In the genomic region with DNA sequence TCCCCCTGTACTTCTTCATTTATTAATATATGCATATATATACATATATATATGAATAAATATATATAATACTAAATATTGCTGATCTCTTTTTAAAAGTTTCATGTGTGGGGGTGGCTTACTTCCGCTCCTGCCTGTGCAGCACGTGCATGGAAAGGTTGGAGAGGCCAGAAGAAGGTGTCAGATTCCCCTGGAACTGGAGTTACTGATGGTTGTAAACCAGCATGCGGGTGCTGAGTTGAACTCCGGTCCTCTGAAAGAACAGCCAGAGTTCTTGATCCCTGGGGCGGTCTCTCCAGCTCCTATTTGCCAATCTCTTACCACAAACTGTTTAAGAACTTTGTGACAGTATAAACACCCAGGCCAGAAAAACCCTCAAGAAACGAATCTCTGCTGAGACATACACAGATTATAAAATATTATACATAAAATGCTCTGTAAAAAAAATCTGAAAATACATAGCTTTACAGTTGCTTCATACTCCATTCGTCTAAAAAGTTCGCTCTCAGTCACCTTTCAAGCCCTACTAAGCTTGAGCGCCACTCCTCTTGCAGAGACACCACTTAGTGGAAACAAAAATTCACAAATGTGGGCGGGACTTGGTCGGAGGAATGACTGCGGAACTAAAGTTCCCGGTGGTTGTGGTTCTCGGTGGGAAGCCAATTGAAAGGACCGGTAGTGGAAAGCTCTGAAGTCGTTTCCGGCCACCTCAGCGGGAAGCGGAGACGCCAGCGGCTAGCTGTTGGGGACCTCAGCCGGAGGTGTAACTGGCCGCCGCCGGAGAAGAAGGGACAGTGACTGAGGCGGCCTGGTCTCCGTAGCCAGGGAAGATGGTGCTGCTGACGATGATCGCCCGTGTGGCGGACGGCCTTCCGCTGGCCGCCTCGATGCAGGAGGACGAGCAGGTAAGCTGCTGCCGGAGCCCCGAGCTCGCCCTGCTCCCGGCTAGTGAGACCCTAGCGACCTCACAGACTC, we compare ENCODE assay signal across 2 mouse cellular contexts.
TF ChIP-seq lines count a peak whose summit lies in the region.

A gene (plus strand): TSS at position 675 of the 975 bp plus-strand sequence.

TF ChIP-seq in C2C12, 6 proteins besides CTCF, POLR2A, EP300 and RAD21 (continued from another document):
- no peak for TF ChIP-seq MYOD1 (IDR thresholded peaks at IDR 0.05; ENCODE audit: control insufficient read depth, insufficient read length, low read depth)

TF ChIP-seq in myocyte, 11 proteins besides CTCF, POLR2A, EP300 and RAD21 (continued from another document):
- no peak for TF ChIP-seq TCF3 (IDR thresholded peaks at IDR 0.05; ENCODE audit: insufficient read length, low read depth)
- TF ChIP-seq SRF (IDR thresholded peaks at IDR 0.05; ENCODE audit: control insufficient read depth, insufficient read length, low read depth): no peak
- TF ChIP-seq REST (IDR thresholded peaks at IDR 0.05; ENCODE audit: insufficient read depth, insufficient read length): no peak
- TF ChIP-seq MYOD1 (IDR thresholded peaks at IDR 0.05; ENCODE audit: control insufficient read depth in 1 of 3, insufficient read length in 2 of 3, low read depth in 2 of 3): peak in 1 of 3 experiments; percentile 4
